Mouse (Mus musculus) testis, adult 2 months (tissue): ENCODE results near the gene Arhgef28. TPM values are rescaled to one million over a fixed set of nuclear protein-coding genes. Genes with fewer than 3 reads are reported as not detected.

Experiments used
- H3K27ac ChIP-seq: fragments of 200-500 bp; 2 replicates; pipeline ENCODE4 v1.5.1; 2012; ENCODE audit warnings: low read depth, low read length; ENCODE audit not compliant: control insufficient read depth, insufficient read depth
- H3K27me3 ChIP-seq: fragments of 200-500 bp; 2 replicates; pipeline ENCODE4 v1.6.1; 2012; ENCODE audit warnings: mild to moderate bottlenecking, low read length, moderate library complexity; ENCODE audit not compliant: control insufficient read depth, insufficient read depth
- H3K36me3 ChIP-seq: fragments of 200-500 bp; 2 replicates; pipeline ENCODE4 v1.6.1; 2012; ENCODE audit warnings: mild to moderate bottlenecking, low read length; ENCODE audit not compliant: control insufficient read depth, insufficient read depth
- H3K4me1 ChIP-seq: fragments of 200-500 bp; 2 replicates; pipeline ENCODE4 v1.6.1; 2012; ENCODE audit warnings: low read length; ENCODE audit not compliant: control insufficient read depth, insufficient read depth
- H3K4me3 ChIP-seq: fragments of 200-500 bp; 2 replicates; pipeline ENCODE4 v1.5.1; 2012; ENCODE audit warnings: low read depth, mild to moderate bottlenecking, low read length, moderate library complexity, mixed read lengths; ENCODE audit not compliant: control insufficient read depth
- CTCF ChIP-seq: fragments of 200-500 bp; IDR thresholded peaks from 2 replicates; pipeline ENCODE4 v1.5.1; 2012; ENCODE audit warnings: low read depth, mild to moderate bottlenecking, inconsistent platforms, low read length, moderate library complexity; ENCODE audit not compliant: control insufficient read depth, insufficient read depth, insufficient replicate concordance
- POLR2A ChIP-seq: fragments of 200-500 bp; IDR thresholded peaks from 2 replicates; pipeline ENCODE4 v1.6.1; 2012; ENCODE audit warnings: low read depth, mild to moderate bottlenecking, inconsistent platforms, low read length, moderate library complexity; ENCODE audit not compliant: control insufficient read depth
- polyA plus RNA-seq: library from polyadenylated mRNA; depleted of rRNA; stranded (reverse); fragments of >200 nt; gene quantifications from 2 replicates; pipeline ENCODE4 v1.2.3, GENCODE M21; 2012

Arhgef28 gene
- polyA plus RNA-seq, 1 experiment = 0.67 TPM

DNA sequence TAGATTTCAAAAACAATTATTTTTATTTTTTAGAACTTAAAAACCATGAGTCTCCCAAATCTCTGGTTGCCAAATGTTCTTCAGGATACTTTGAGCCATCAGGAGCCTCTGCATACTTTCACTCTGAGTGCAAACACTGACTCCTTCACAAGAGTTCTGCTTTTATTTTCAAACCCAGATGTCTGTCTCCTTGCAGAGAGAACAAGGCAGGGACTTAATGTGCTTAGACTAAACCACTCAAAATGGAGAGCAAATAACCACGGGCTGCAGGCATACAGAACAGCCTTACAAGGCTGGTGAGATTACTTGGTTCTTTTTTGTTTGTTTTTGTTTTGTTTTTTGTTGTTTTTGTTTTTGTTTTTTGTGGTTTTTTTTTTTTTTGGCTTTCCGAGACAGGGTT lies 98.6 kb downstream of the Arhgef28 start:
- TF ChIP-seq POLR2A (no peak), CTCF (no peak)
- no peak overlapping the region for H3K4me3 ChIP-seq
- H3K27ac ChIP-seq = no peak overlapping the region
- no peaks in the 10 kb centered on the region for H3K4me1 ChIP-seq
- no peaks in the 10 kb centered on the region for H3K27me3 ChIP-seq
- H3K36me3 ChIP-seq = no peaks in the 10 kb centered on the region

DNA sequence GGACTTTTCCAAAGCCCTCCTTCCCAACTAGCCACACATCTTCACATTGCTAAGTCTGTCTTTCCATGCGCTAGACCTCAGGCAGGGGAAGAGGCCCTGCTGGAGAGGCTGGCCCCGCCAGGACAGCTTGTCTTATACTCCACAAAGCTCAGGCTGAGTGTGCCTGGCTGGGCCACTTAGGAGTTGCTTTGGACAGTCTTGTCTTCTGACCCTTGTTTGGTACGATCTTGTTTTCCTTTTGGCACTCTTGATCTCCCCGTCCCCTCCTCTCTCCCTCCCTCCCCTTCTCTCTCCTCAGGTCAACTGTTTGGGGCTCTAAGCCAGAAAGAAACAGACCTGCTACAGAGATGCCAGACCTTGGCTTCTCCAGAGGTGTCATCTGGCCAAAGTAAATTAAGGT lies 110.3 kb downstream of the Arhgef28 start:
- no peak overlapping the region for H3K27ac ChIP-seq
- H3K36me3 ChIP-seq = no peaks in the 10 kb centered on the region
- H3K4me3 ChIP-seq = no peak overlapping the region
- H3K27me3 ChIP-seq = no peaks in the 10 kb centered on the region
- no peaks in the 10 kb centered on the region for H3K4me1 ChIP-seq
- TF ChIP-seq CTCF (no peak), POLR2A (no peak)

DNA sequence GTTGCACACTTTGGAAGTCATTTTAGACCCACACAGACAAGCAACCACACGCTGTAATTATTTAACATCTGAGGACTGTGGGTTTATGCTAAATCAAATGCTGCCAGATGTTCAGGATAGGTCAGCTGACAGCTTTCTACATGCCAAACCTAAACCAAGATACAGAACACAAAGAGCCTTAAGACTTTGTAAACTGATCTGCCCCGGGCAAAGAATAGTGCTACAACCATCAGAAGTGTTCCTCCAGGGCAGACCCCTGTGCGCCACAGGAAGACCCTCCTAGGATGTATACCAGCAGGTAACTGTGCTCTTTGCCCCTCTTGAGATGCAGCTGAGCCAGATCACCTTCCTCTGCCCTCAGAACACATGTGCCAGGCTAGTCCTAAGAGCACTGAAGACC lies 111.9 kb downstream of the Arhgef28 start:
- Histone ChIP-seq H3K27ac (no peak overlapping the region), H3K27me3 (no peaks in the 10 kb centered on the region), H3K4me1 (no peaks in the 10 kb centered on the region), H3K4me3 (no peak overlapping the region), H3K36me3 (no peaks in the 10 kb centered on the region)
- TF ChIP-seq POLR2A (no peak), CTCF (no peak)

GRCm38 (mm10) chr13:98093483-98093882 lies 112.8 kb downstream of the Arhgef28 start:
- Histone ChIP-seq H3K4me1 (no peaks in the 10 kb centered on the region), H3K27me3 (no peaks in the 10 kb centered on the region), H3K27ac (no peak overlapping the region), H3K36me3 (no peaks in the 10 kb centered on the region), H3K4me3 (no peak overlapping the region)
- TF ChIP-seq POLR2A = no peak
- no peak for TF ChIP-seq CTCF

GRCm38 (mm10) chr13:98092354-98093002 lies 113.8 kb downstream of the Arhgef28 start:
- no peak for TF ChIP-seq POLR2A
- no peak for TF ChIP-seq CTCF
- H3K4me1 ChIP-seq = no peaks in the 10 kb centered on the region
- H3K4me3 ChIP-seq = no peak overlapping the region
- H3K36me3 ChIP-seq = no peaks in the 10 kb centered on the region
- no peaks in the 10 kb centered on the region for H3K27me3 ChIP-seq
- H3K27ac ChIP-seq = no peak overlapping the region

GRCm38 (mm10) chr13:98079640-98080039 lies 126.6 kb downstream of the Arhgef28 start:
- Histone ChIP-seq H3K36me3 (no peaks in the 10 kb centered on the region), H3K4me3 (no peak overlapping the region), H3K27me3 (no peaks in the 10 kb centered on the region), H3K4me1 (no peaks in the 10 kb centered on the region), H3K27ac (no peak overlapping the region)
- TF ChIP-seq POLR2A (no peak), CTCF (no peak)

DNA sequence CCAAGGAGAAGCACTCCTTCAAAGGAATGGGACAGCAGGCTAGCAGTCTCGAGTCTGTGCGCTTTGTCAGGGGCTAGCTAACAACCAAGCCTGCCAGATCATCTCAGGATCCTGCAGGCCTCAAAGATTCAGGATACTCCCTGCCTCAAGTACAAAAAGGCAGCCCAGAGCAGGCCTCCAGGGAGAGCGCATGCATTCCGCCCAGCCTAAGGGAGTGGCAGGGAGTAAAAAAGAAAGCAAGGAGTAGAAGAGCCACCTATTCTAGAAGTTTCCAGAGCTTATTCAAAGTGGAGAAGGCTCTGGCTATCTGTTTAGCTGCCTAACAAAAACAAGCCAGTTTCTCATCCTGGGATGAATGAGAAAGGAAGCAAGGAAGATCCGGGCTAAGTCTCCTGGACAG lies 128.0 kb downstream of the Arhgef28 start:
- TF ChIP-seq CTCF (no peak), POLR2A (no peak)
- no peaks in the 10 kb centered on the region for H3K4me1 ChIP-seq
- no peak overlapping the region for H3K27ac ChIP-seq
- no peaks in the 10 kb centered on the region for H3K27me3 ChIP-seq
- H3K4me3 ChIP-seq = no peak overlapping the region
- H3K36me3 ChIP-seq = no peaks in the 10 kb centered on the region
